Mouse (Mus musculus): ENCODE measurements around the gene Utrn.

- TF ChIP-seq CTCF (IDR thresholded peaks at IDR 0.05; ENCODE audit: borderline replicate concordance, insufficient read depth, low read length) (no peak), POLR2A (IDR thresholded peaks at IDR 0.05; ENCODE audit: low read depth, low read length) (no peak)
Observed at GRCm38 (mm10) chr10:12787965-12788364, 81.2 kb downstream of the Utrn start.
